Mouse (Mus musculus) hindbrain, embryonic 14.5 days (tissue): ENCODE results near the gene Tnfrsf1a. TPM values are rescaled to one million over a fixed set of nuclear protein-coding genes. Genes with fewer than 3 reads are reported as not detected.
"Not testable (repeated sequence)": the region's sequence is repeated elsewhere in the genome, so short reads cannot be mapped to it uniquely, and the experiment has no call there.

Experiments used
- ATAC-seq: fragments of 200-750 bp; cut with Nextera tagmentation; 2 replicates; pipeline ENCODE4 v1.8.0; 2017; ENCODE audit warnings: moderate number of reproducible peaks, mild to moderate bottlenecking, moderate TSS enrichment, moderate library complexity; ENCODE audit not compliant: low FRiP score
- DNase-seq: peaks from one replicate; pipeline ENCODE4 v3.0.0-alpha.2; 2015; ENCODE audit warnings: low spot score
- H3K27ac ChIP-seq: fragments of 300-500 bp; sonication (generic); 2 replicates; pipeline ENCODE4 v1.5.1; 2014; ENCODE audit warnings: mild to moderate bottlenecking, moderate library complexity
- H3K27me3 ChIP-seq: fragments of 300-500 bp; sonication (generic); 2 replicates; pipeline ENCODE4 v1.6.1; 2014; ENCODE audit warnings: mild to moderate bottlenecking, low read length, mixed read lengths; ENCODE audit not compliant: control insufficient read depth, insufficient read depth
- H3K36me3 ChIP-seq: fragments of 300-500 bp; sonication (generic); replicated peaks from 2 replicates; pipeline ENCODE4 v1.6.1; 2014; ENCODE audit not compliant: control insufficient read depth, insufficient read depth
- H3K4me1 ChIP-seq: fragments of 300-500 bp; sonication (generic); replicated peaks from 2 replicates; pipeline ENCODE4 v1.6.1; 2014; ENCODE audit warnings: antibody characterized with exemption, low read length, mixed read lengths; ENCODE audit not compliant: control insufficient read depth, insufficient read depth
- H3K4me2 ChIP-seq: fragments of 300-500 bp; sonication (generic); replicated peaks from 2 replicates; pipeline ENCODE4 v1.6.1; 2014; ENCODE audit warnings: mild to moderate bottlenecking, moderate library complexity
- H3K4me3 ChIP-seq: fragments of 300-500 bp; sonication (generic); replicated peaks from 2 replicates; pipeline ENCODE4 v1.5.1; 2014; ENCODE audit warnings: mild to moderate bottlenecking, low read length
- H3K9ac ChIP-seq: fragments of 300-500 bp; sonication (generic); 2 replicates; pipeline ENCODE4 v1.6.1; 2014
- H3K9me3 ChIP-seq: fragments of 300-500 bp; sonication (generic); 2 replicates; pipeline ENCODE4 v1.6.1; 2016; ENCODE audit warnings: low read length; ENCODE audit not compliant: control insufficient read depth
- WGBS: fragments of 180-500 bp; shearing (Covaris S2); extraction: QIAGEN DNeasy Blood & Tissue Kit; methylation state at CpG from one replicate; pipeline ENCODE4 v1.1.7; 2014; 5-methylcytosine and 5-hydroxymethylcytosine counted together
- polyA plus RNA-seq: library from polyadenylated mRNA; unstranded; fragments of >200 nt; fragmentation: Nextera tagmentation; extraction: Ambion mirVana; gene quantifications from 2 replicates; pipeline ENCODE4 v1.2.1, GENCODE M21; 2014

The Tnfrsf1a gene
- 15.4 and 16.6 TPM in 2 replicates for polyA plus RNA-seq

GRCm38 (mm10) chr6:125348721-125349574, at the start of gene Tnfrsf1a:
TSS of gene Tnfrsf1a (plus strand) at chr6:125349362.
- Histone ChIP-seq H3K4me1 (peaks cover 14% of the 10 kb centered on the region), H3K27ac (peak within 1 kb of the TSS; percentile 24; the same call in 1 of the 2 replicates), H3K36me3 (no peaks in the 10 kb centered on the region), H3K9me3 (no peaks in the 10 kb centered on the region), H3K4me3 (peak within 1 kb of the TSS; percentile 34), H3K9ac (peak within 1 kb of the TSS; percentile 49), H3K4me2 (peak within 1 kb of the TSS; percentile 55), H3K27me3 (0 out of 2 replicates have a peak, but pooled peaks cover 14% of the 10 kb centered on the region)
- DNase-seq (no peak), ATAC-seq (no peak)
- 6% methylated on average over 22 of the region's 22 CpGs for WGBS

GRCm38 (mm10) chr6:125300982-125301381, 48.2 kb upstream of the Tnfrsf1a start:
- WGBS, result 83% methylated on average over 1 of the region's 1 CpGs
- ATAC-seq (no peak), DNase-seq (no peak)
- no peaks in the 10 kb centered on the region for H3K36me3 ChIP-seq
- no peak overlapping the region for H3K9ac ChIP-seq
- H3K27ac ChIP-seq, result no peak overlapping the region
- no peaks in the 10 kb centered on the region for H3K9me3 ChIP-seq
- no peak overlapping the region for H3K4me3 ChIP-seq
- no peak overlapping the region for H3K4me2 ChIP-seq
- H3K27me3 ChIP-seq, result no peaks in the 10 kb centered on the region
- no peaks in the 10 kb centered on the region for H3K4me1 ChIP-seq

- Histone ChIP-seq H3K36me3 (no peaks in the 10 kb centered on the region), H3K4me2 (no peak overlapping the region), H3K4me1 (no peaks in the 10 kb centered on the region), H3K27ac (no peak overlapping the region), H3K27me3 (no peaks in the 10 kb centered on the region), H3K9me3 (no peaks in the 10 kb centered on the region), H3K9ac (no peak overlapping the region), H3K4me3 (no peak overlapping the region)
- WGBS, result 88% methylated on average over 24 of the region's 24 CpGs
- no peak for DNase-seq
- no peak for ATAC-seq
Observed at GRCm38 (mm10) chr6:125302231-125302982, 46.8 kb upstream of the Tnfrsf1a start.

GRCm38 (mm10) chr6:125303242-125303641, 45.9 kb upstream of the Tnfrsf1a start:
- Histone ChIP-seq H3K4me2 (no peak overlapping the region), H3K36me3 (no peaks in the 10 kb centered on the region), H3K9me3 (no peaks in the 10 kb centered on the region), H3K4me3 (no peak overlapping the region), H3K9ac (no peak overlapping the region), H3K27me3 (no peaks in the 10 kb centered on the region), H3K4me1 (no peaks in the 10 kb centered on the region), H3K27ac (no peak overlapping the region)
- WGBS, result 66% methylated on average over 4 of the region's 4 CpGs
- DNase-seq (no peak), ATAC-seq (no peak)

GRCm38 (mm10) chr6:125304408-125304807, 44.8 kb upstream of the Tnfrsf1a start:
- not testable (repeated sequence) for H3K4me1 ChIP-seq, ATAC-seq, H3K36me3 ChIP-seq, H3K27me3 ChIP-seq, H3K4me2 ChIP-seq, H3K9me3 ChIP-seq, H3K4me3 ChIP-seq, H3K27ac ChIP-seq, DNase-seq, H3K9ac ChIP-seq
- WGBS, result 93% methylated on average over 7 of the region's 7 CpGs

- H3K4me2 ChIP-seq, result no peak overlapping the region
- no peaks in the 10 kb centered on the region for H3K27me3 ChIP-seq
- H3K36me3 ChIP-seq, result no peaks in the 10 kb centered on the region
- no peak for ATAC-seq
- no peak overlapping the region for H3K9ac ChIP-seq
- H3K27ac ChIP-seq, result no peak overlapping the region
- no peak overlapping the region for H3K4me3 ChIP-seq
- no peak for DNase-seq
- WGBS, result 92% methylated on average over 6 of the region's 6 CpGs
- no peaks in the 10 kb centered on the region for H3K9me3 ChIP-seq
- no peaks in the 10 kb centered on the region for H3K4me1 ChIP-seq
Observed at GRCm38 (mm10) chr6:125305465-125305864, 43.7 kb upstream of the Tnfrsf1a start.

GRCm38 (mm10) chr6:125307091-125307490, 42.1 kb upstream of the Tnfrsf1a start:
- Histone ChIP-seq H3K9me3 (no peaks in the 10 kb centered on the region), H3K27ac (no peak overlapping the region), H3K27me3 (no peaks in the 10 kb centered on the region), H3K4me2 (no peak overlapping the region), H3K9ac (no peak overlapping the region), H3K4me1 (no peaks in the 10 kb centered on the region), H3K4me3 (no peak overlapping the region), H3K36me3 (no peaks in the 10 kb centered on the region)
- WGBS, result 83% methylated on average over 5 of the region's 5 CpGs
- no peak for ATAC-seq
- DNase-seq, result no peak

- no peak for ATAC-seq
- no peak for DNase-seq
- 9% methylated on average over 13 of the region's 13 CpGs for WGBS
- H3K27ac ChIP-seq, result no peak overlapping the region
- no peak overlapping the region for H3K4me2 ChIP-seq
- H3K4me3 ChIP-seq, result no peak overlapping the region
- H3K9ac ChIP-seq, result no peak overlapping the region
- no peaks in the 10 kb centered on the region for H3K27me3 ChIP-seq
- H3K4me1 ChIP-seq, result peaks cover 7% of the 10 kb centered on the region
- H3K36me3 ChIP-seq, result no peaks in the 10 kb centered on the region
- H3K9me3 ChIP-seq, result no peaks in the 10 kb centered on the region
Observed at GRCm38 (mm10) chr6:125308921-125309320, 40.2 kb upstream of the Tnfrsf1a start.

- Histone ChIP-seq H3K9ac (no peak overlapping the region), H3K27me3 (no peaks in the 10 kb centered on the region), H3K4me1 (peaks cover 12% of the 10 kb centered on the region), H3K36me3 (no peaks in the 10 kb centered on the region), H3K4me2 (no peak overlapping the region), H3K27ac (no peak overlapping the region), H3K4me3 (no peak overlapping the region), H3K9me3 (no peaks in the 10 kb centered on the region)
- WGBS, result 37% methylated on average over 5 of the region's 5 CpGs
- DNase-seq (no peak), ATAC-seq (no peak)
Observed at GRCm38 (mm10) chr6:125309406-125309805, 39.8 kb upstream of the Tnfrsf1a start.
